Mouse (Mus musculus) embryo, embryonic 11 days (tissue): ENCODE measurements around the gene Trim58.

Experiments
- DNase-seq: peaks from one replicate; pipeline ENCODE4 v3.0.0-alpha.2; 2015

The Trim58 gene

GRCm38 (mm10) chr11:58655151-58655550 is 14.9 kb downstream of the Trim58 start:
- DNase-seq = no peak

GRCm38 (mm10) chr11:58658596-58658995 is 18.3 kb downstream of the Trim58 start, which contains the start of gene Olfr322:
Gene Olfr322, plus strand, starts transcription at chr11:58658782.
- DNase-seq = no peak

GRCm38 (mm10) chr11:58669252-58669651 is 29.0 kb downstream of the Trim58 start:
- no peak for DNase-seq

- no peak for DNase-seq
Observed at GRCm38 (mm10) chr11:58671825-58672224, 31.6 kb downstream of the Trim58 start.

GRCm38 (mm10) chr11:58680799-58681198 is 40.5 kb downstream of the Trim58 start, which contains the start of gene Olfr320:
Gene Olfr320, plus strand, starts transcription at chr11:58681099.
- DNase-seq = no peak

GRCm38 (mm10) chr11:58698862-58699261 is 58.6 kb downstream of the Trim58 start, which contains the start of gene Olfr319:
Gene Olfr319, plus strand, starts transcription at chr11:58699162.
- DNase-seq = no peak
